Mouse (Mus musculus) embryonic facial prominence, embryonic 12.5 days (tissue): ENCODE measurements around the gene Hist1h2be. TPM values are rescaled to one million over a fixed set of nuclear protein-coding genes. Genes with fewer than 3 reads are reported as not detected.
"Not testable (repeated sequence)": the region's sequence is repeated elsewhere in the genome, so short reads cannot be mapped to it uniquely, and the experiment has no call there.

Experiments used
- ATAC-seq: fragments of 200-750 bp; cut with Nextera tagmentation; 2 replicates; pipeline ENCODE4 v1.8.0; 2017; ENCODE audit not compliant: insufficient number of reproducible peaks, insufficient read depth, low FRiP score, low TSS enrichment
- H3K27ac ChIP-seq: fragments of 300-500 bp; sonication (generic); 2 replicates; pipeline ENCODE4 v1.5.1; 2016; ENCODE audit warnings: mild to moderate bottlenecking
- H3K27me3 ChIP-seq: fragments of 300-500 bp; sonication (generic); 2 replicates; pipeline ENCODE4 v1.6.1; 2016; ENCODE audit warnings: mild to moderate bottlenecking, moderate library complexity
- H3K36me3 ChIP-seq: fragments of 300-500 bp; sonication (generic); 2 replicates; pipeline ENCODE4 v1.6.1; 2016; ENCODE audit warnings: mild to moderate bottlenecking
- H3K4me1 ChIP-seq: fragments of 300-500 bp; sonication (generic); 2 replicates; pipeline ENCODE4 v1.6.1; 2016
- H3K4me2 ChIP-seq: fragments of 300-500 bp; sonication (generic); replicated peaks from 2 replicates; pipeline ENCODE4 v1.6.1; 2016; ENCODE audit warnings: mild to moderate bottlenecking, moderate library complexity
- H3K4me3 ChIP-seq: fragments of 300-500 bp; sonication (generic); 2 replicates; pipeline ENCODE4 v1.5.1; 2016; ENCODE audit warnings: mild to moderate bottlenecking
- H3K9ac ChIP-seq: fragments of 300-500 bp; sonication (generic); 2 replicates; pipeline ENCODE4 v1.6.1; 2016; ENCODE audit warnings: mild to moderate bottlenecking, moderate library complexity
- H3K9me3 ChIP-seq: fragments of 300-500 bp; sonication (generic); 2 replicates; pipeline ENCODE4 v1.6.1; 2016; ENCODE audit warnings: mild to moderate bottlenecking, moderate library complexity
- WGBS: fragments of 180-500 bp; shearing (Covaris S2); methylation state at CpG from one replicate; pipeline ENCODE4 v1.1.7; 2016; 5-methylcytosine and 5-hydroxymethylcytosine counted together
- polyA plus RNA-seq: library from polyadenylated mRNA; unstranded; fragments of >200 nt; fragmentation: Nextera tagmentation; extraction: Ambion mirVana; gene quantifications from 2 replicates; pipeline ENCODE4 v1.2.1, GENCODE M21; 2016

Hist1h2be gene
- polyA plus RNA-seq, 1 experiment from 2014 or later, result 3.6 TPM

- WGBS, result 0% methylated on average over 8 of the region's 40 CpGs
- peaks cover 15% of the 10 kb centered on the region; the same call in 1 of the 2 replicates for H3K4me1 ChIP-seq
Observed at GRCm38 (mm10) chr13:23575864-23576313, 45.0 kb downstream of the Hist1h2be start.

GRCm38 (mm10) chr13:23575271-23575851, 45.6 kb downstream of the Hist1h2be start, which contains the start of gene Hist1h3d:
Gene Hist1h3d (plus strand): TSS chr13:23575763.
- H3K27me3 ChIP-seq, result no peaks in the 10 kb centered on the region
- H3K9me3 ChIP-seq, result no peaks in the 10 kb centered on the region
- H3K4me1 ChIP-seq, result peaks cover 15% of the 10 kb centered on the region; the same call in 1 of the 2 replicates
- WGBS, result under 1% methylated on average over 18 of the region's 18 CpGs
- H3K4me2 ChIP-seq, result peak within 1 kb of the TSS; percentile 75
- peak; percentile 58; the same call in 1 of the 2 replicates for ATAC-seq
- no peaks in the 10 kb centered on the region for H3K36me3 ChIP-seq
- peak within 1 kb of the TSS; percentile 90 for H3K27ac ChIP-seq
- peak within 1 kb of the TSS; percentile 51 for H3K4me3 ChIP-seq
- H3K9ac ChIP-seq, result peak within 1 kb of the TSS; percentile 60

More at GRCm38 (mm10) chr13:23575864-23576313, 45.0 kb downstream of the Hist1h2be start:
- H3K9ac ChIP-seq, result peak overlapping the region; percentile 60
- peak overlapping the region; percentile 51 for H3K4me3 ChIP-seq
- ATAC-seq, H3K9me3 ChIP-seq, H3K36me3 ChIP-seq, H3K27me3 ChIP-seq: not testable (repeated sequence)
- H3K27ac ChIP-seq, result peak overlapping the region; percentile 89
- H3K4me2 ChIP-seq, result peak overlapping the region; percentile 75

DNA sequence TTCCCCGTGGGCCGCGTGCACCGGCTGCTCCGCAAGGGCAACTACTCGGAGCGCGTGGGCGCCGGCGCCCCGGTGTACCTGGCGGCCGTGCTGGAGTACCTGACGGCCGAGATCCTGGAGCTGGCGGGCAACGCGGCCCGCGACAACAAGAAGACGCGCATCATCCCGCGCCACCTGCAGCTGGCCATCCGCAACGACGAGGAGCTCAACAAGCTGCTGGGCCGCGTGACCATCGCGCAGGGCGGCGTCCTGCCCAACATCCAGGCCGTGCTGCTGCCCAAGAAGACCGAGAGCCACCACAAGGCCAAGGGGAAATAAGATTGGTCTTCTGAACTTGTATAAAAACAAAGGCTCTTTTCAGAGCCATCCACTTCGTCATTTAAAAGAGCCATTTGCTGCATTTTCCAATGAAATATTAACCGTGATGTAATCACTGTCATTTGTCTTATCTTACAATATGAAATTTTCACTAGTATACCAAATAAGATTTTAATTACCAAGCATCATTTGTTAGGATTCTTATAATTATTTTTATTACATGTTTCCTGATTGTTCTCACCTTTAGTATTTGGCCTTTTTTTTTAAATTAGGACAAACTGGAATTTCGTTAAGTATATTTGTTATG, 46.3 kb downstream of the Hist1h2be start:
- H3K27me3 ChIP-seq, H3K36me3 ChIP-seq, H3K9me3 ChIP-seq, ATAC-seq: not testable (repeated sequence)
- H3K27ac ChIP-seq, result peak overlapping the region; percentile 96
- H3K4me2 ChIP-seq, result peak overlapping the region; percentile 75
- peaks cover 19% of the 10 kb centered on the region; the same call in 1 of the 2 replicates for H3K4me1 ChIP-seq
- WGBS, result under 1% methylated on average over 13 of the region's 39 CpGs
- H3K4me3 ChIP-seq, result peak overlapping the region; percentile 52
- peak overlapping the region; percentile 58; the same call in 1 of the 2 replicates for H3K9ac ChIP-seq

DNA sequence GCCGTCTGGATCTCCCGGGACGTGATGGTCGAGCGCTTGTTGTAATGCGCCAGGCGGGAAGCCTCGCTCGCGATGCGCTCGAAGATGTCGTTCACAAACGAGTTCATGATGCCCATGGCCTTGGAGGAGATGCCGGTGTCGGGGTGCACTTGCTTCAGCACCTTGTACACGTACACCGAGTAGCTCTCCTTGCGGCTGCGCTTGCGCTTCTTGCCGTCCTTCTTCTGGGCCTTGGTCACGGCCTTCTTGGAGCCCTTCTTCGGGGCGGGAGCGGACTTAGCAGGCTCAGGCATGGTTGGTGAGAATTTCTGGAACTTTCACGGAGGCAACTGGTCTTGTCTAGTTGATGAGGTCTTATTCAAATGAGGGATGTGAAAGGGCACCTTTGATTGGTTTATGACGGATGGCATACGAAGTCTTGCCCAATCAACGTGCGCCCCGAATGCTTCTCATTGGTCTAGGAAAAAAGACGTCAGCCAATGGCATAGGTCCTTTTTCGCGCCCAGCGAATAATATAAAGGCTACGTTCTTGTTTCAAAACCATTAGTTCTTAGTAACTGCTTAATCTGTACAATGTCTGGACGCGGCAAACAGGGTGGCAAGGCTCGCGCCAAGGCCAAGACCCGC, 46.9 kb downstream of the Hist1h2be start, which contains the start of the genes Hist1h2bf and Hist1h2ad:
Gene Hist1h2bf, minus strand, starts transcription at position 299 of the 627 bp plus-strand sequence.
Gene Hist1h2ad, plus strand, starts transcription at position 484 of the 627 bp plus-strand sequence.
- not testable (repeated sequence) for H3K36me3 ChIP-seq, H3K9me3 ChIP-seq, H3K27me3 ChIP-seq
- peaks cover 19% of the 10 kb centered on the region; the same call in 1 of the 2 replicates for H3K4me1 ChIP-seq
- H3K27ac ChIP-seq, result peak within 1 kb of the TSS; percentile 96
- peak; percentile 91 for ATAC-seq
- peak within 1 kb of the TSS; percentile 75 for H3K4me2 ChIP-seq
- H3K4me3 ChIP-seq, result peak within 1 kb of the TSS; percentile 52
- peak within 1 kb of the TSS; percentile 72 for H3K9ac ChIP-seq
- WGBS, result under 1% methylated on average over 42 of the region's 42 CpGs

GRCm38 (mm10) chr13:23573034-23573897, 47.7 kb downstream of the Hist1h2be start:
- H3K9me3 ChIP-seq, H3K27me3 ChIP-seq, H3K36me3 ChIP-seq, ATAC-seq: not testable (repeated sequence)
- H3K4me1 ChIP-seq, result peaks cover 19% of the 10 kb centered on the region; the same call in 1 of the 2 replicates
- H3K4me3 ChIP-seq, result peak overlapping the region; percentile 52
- H3K4me2 ChIP-seq, result peak overlapping the region; percentile 74
- peak overlapping the region; percentile 96 for H3K27ac ChIP-seq
- peak overlapping the region; percentile 72 for H3K9ac ChIP-seq
- WGBS, result 9% methylated on average over 20 of the region's 20 CpGs

GRCm38 (mm10) chr13:23572218-23573033, 48.5 kb downstream of the Hist1h2be start:
- Histone ChIP-seq H3K9ac (peak overlapping the region; percentile 72), H3K27me3 (no peaks in the 10 kb centered on the region), H3K36me3 (no peaks in the 10 kb centered on the region), H3K4me2 (peak overlapping the region; percentile 74), H3K9me3 (no peaks in the 10 kb centered on the region), H3K4me1 (peaks cover 19% of the 10 kb centered on the region; the same call in 1 of the 2 replicates), H3K27ac (peak overlapping the region; percentile 96), H3K4me3 (peak overlapping the region; percentile 52)
- 37% methylated on average over 2 of the region's 2 CpGs for WGBS
- ATAC-seq, result no peak

- H3K4me2 ChIP-seq, result peak overlapping the region; percentile 74
- H3K27me3 ChIP-seq, H3K9me3 ChIP-seq, ATAC-seq, H3K36me3 ChIP-seq: not testable (repeated sequence)
- H3K27ac ChIP-seq, result peak overlapping the region; percentile 96
- H3K4me3 ChIP-seq, result peak overlapping the region; percentile 52
- peak overlapping the region; percentile 72 for H3K9ac ChIP-seq
- under 1% methylated on average over 17 of the region's 34 CpGs for WGBS
- H3K4me1 ChIP-seq, result peaks cover 13% of the 10 kb centered on the region; the same call in 1 of the 2 replicates
Observed at GRCm38 (mm10) chr13:23571504-23572217, 49.3 kb downstream of the Hist1h2be start.

DNA sequence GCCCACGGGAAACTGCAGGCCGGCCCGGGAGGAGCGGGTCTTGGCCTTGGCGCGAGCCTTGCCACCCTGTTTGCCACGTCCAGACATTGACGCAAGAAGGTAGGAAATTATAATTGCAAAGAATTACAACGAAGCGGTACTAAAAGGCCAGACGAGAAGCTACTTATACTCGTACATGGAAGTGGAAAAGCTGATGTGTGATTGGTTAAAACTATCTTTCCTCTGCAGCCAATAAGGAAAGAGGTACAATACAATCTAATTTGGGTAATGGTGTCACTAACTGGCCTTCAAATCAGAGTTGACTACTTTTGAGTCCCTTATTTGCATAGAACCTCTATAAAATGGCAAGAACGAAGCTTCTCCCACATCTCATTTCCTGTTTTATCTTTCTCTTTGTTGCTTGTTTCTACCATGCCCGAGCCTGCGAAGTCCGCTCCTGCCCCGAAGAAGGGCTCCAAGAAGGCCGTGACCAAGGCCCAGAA, 49.9 kb downstream of the Hist1h2be start, which contains the start of the genes Hist1h2ae and Hist1h2bg:
Gene Hist1h2ae, minus strand, starts transcription at position 199 of the 482 bp plus-strand sequence.
Gene Hist1h2bg, plus strand, starts transcription at position 375 of the 482 bp plus-strand sequence.
- WGBS, result 0% methylated on average over 18 of the region's 18 CpGs
- peak within 1 kb of the TSS; percentile 72 for H3K9ac ChIP-seq
- H3K4me2 ChIP-seq, result peak within 1 kb of the TSS; percentile 74
- no peaks in the 10 kb centered on the region for H3K9me3 ChIP-seq
- H3K4me1 ChIP-seq, result peaks cover 8% of the 10 kb centered on the region; the same call in 1 of the 2 replicates
- H3K4me3 ChIP-seq, result peak within 1 kb of the TSS; percentile 52
- H3K27me3 ChIP-seq, result no peaks in the 10 kb centered on the region
- peak within 1 kb of the TSS; percentile 96 for H3K27ac ChIP-seq
- H3K36me3 ChIP-seq, result no peaks in the 10 kb centered on the region
- ATAC-seq, result peak; percentile 91

DNA sequence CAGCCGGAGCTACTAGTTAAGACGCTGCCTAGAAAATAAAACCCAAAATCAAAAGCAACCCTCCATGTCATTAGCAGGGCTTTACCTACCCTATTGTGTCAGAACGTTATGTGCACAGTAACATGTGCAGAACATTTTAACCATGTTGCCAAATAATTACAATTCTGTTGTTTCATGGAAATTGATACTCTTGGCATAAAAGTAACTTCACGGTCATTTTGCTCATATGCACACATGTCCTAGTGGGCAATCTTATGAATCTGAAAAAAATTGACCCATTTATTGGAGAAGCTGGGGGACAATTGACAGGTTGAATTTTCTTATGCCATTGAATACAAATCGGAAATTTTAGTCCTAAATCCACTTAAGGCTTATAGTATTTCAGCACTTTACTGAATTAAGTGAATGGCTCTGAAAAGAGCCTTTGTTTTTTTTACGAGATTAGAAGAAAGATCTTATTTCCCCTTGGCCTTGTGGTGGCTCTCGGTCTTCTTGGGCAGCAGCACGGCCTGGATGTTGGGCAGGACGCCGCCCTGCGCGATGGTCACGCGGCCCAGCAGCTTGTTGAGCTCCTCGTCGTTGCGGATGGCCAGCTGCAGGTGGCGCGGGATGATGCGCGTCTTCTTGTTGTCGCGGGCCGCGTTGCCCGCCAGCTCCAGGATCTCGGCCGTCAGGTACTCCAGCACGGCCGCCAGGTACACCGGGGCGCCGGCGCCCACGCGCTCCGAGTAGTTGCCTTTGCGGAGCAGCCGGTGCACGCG, 50.5 kb downstream of the Hist1h2be start:
- not testable (repeated sequence) for ATAC-seq, H3K27me3 ChIP-seq, H3K4me1 ChIP-seq, H3K9me3 ChIP-seq, H3K36me3 ChIP-seq
- WGBS, result 1% methylated on average over 24 of the region's 41 CpGs
- peak overlapping the region; percentile 96 for H3K27ac ChIP-seq
- H3K4me3 ChIP-seq, result peak overlapping the region; percentile 52
- H3K9ac ChIP-seq, result peak overlapping the region; percentile 44
- peak overlapping the region; percentile 55 for H3K4me2 ChIP-seq
